Mouse (Mus musculus) hindbrain, embryonic 10.5 days (tissue): ENCODE measurements around the gene Olfr266. TPM values are rescaled to one million over a fixed set of nuclear protein-coding genes. Genes with fewer than 3 reads are reported as not detected.

Source experiments
- DNase-seq: peaks from one replicate; pipeline ENCODE4 v3.0.0-alpha.2; 2017; ENCODE audit warnings: low spot score
- H3K27ac ChIP-seq: fragments of 300-500 bp; sonication (generic); 2 replicates; pipeline ENCODE4 v1.5.1; 2016; ENCODE audit warnings: mild to moderate bottlenecking, moderate library complexity
- H3K27me3 ChIP-seq: fragments of 300-500 bp; sonication (generic); 2 replicates; pipeline ENCODE4 v1.6.1; 2016; ENCODE audit warnings: mild to moderate bottlenecking; ENCODE audit not compliant: poor library complexity, insufficient read depth, severe bottlenecking
- H3K36me3 ChIP-seq: fragments of 300-500 bp; sonication (generic); 2 replicates; pipeline ENCODE4 v1.6.1; 2016; ENCODE audit warnings: mild to moderate bottlenecking, moderate library complexity
- H3K4me1 ChIP-seq: fragments of 300-500 bp; sonication (generic); replicated peaks from 2 replicates; pipeline ENCODE4 v1.6.1; 2016; ENCODE audit warnings: mild to moderate bottlenecking
- H3K4me3 ChIP-seq: fragments of 300-500 bp; sonication (generic); 2 replicates; pipeline ENCODE4 v1.5.1; 2016; ENCODE audit warnings: mild to moderate bottlenecking, moderate library complexity
- H3K9me3 ChIP-seq: fragments of 300-500 bp; sonication (generic); 2 replicates; pipeline ENCODE4 v1.6.1; 2016; ENCODE audit warnings: mild to moderate bottlenecking, moderate library complexity
- WGBS: fragments of 180-500 bp; shearing (Covaris S2); methylation state at CpG from one replicate; pipeline ENCODE4 v1.1.7; 2016; 5-methylcytosine and 5-hydroxymethylcytosine counted together
- polyA plus RNA-seq: library from polyadenylated mRNA; unstranded; fragments of >200 nt; fragmentation: Nextera tagmentation; extraction: Ambion mirVana; gene quantifications from 2 replicates; pipeline ENCODE4 v1.2.1, GENCODE M21; 2016

The Olfr266 gene
- not detected in 2 replicates for polyA plus RNA-seq

GRCm38 (mm10) chr3:106826187-106826586, at the start of gene Olfr266:
Gene Olfr266, minus strand, starts transcription at chr3:106826287.
- DNase-seq, result no peak
- no peaks in the 10 kb centered on the region for H3K9me3 ChIP-seq
- WGBS, result 79% methylated on average over 1 of the region's 1 CpGs
- H3K4me1 ChIP-seq, result no peaks in the 10 kb centered on the region
- no peak within 1 kb of the TSS for H3K27ac ChIP-seq
- H3K27me3 ChIP-seq, result no peaks in the 10 kb centered on the region
- no peaks in the 10 kb centered on the region for H3K36me3 ChIP-seq
- H3K4me3 ChIP-seq, result no peak within 1 kb of the TSS

GRCm38 (mm10) chr3:106875626-106876025, 49.5 kb upstream of the Olfr266 start:
- WGBS, result 85% methylated on average over 1 of the region's 1 CpGs
- Histone ChIP-seq H3K27ac (no peak overlapping the region), H3K36me3 (no peaks in the 10 kb centered on the region), H3K4me3 (no peak overlapping the region), H3K9me3 (peaks cover 6% of the 10 kb centered on the region; the same call in 1 of the 2 replicates), H3K27me3 (no peaks in the 10 kb centered on the region), H3K4me1 (no peaks in the 10 kb centered on the region)
- DNase-seq, result no peak

GRCm38 (mm10) chr3:106872893-106873292, 46.8 kb upstream of the Olfr266 start:
- no peak overlapping the region for H3K4me3 ChIP-seq
- no peaks in the 10 kb centered on the region for H3K36me3 ChIP-seq
- H3K27ac ChIP-seq, result no peak overlapping the region
- H3K4me1 ChIP-seq, result no peaks in the 10 kb centered on the region
- no peak for DNase-seq
- no peaks in the 10 kb centered on the region for H3K27me3 ChIP-seq
- H3K9me3 ChIP-seq, result peaks cover 6% of the 10 kb centered on the region; the same call in 1 of the 2 replicates

GRCm38 (mm10) chr3:106832107-106832506, 6.0 kb upstream of the Olfr266 start:
- WGBS, result 94% methylated on average over 1 of the region's 1 CpGs
- H3K36me3 ChIP-seq, result no peaks in the 10 kb centered on the region
- no peaks in the 10 kb centered on the region for H3K4me1 ChIP-seq
- H3K4me3 ChIP-seq, result no peak overlapping the region
- no peak for DNase-seq
- peaks cover 12% of the 10 kb centered on the region for H3K9me3 ChIP-seq
- H3K27ac ChIP-seq, result no peak overlapping the region
- no peaks in the 10 kb centered on the region for H3K27me3 ChIP-seq

- Histone ChIP-seq H3K9me3 (no peaks in the 10 kb centered on the region), H3K36me3 (no peaks in the 10 kb centered on the region), H3K27me3 (no peaks in the 10 kb centered on the region), H3K4me1 (no peaks in the 10 kb centered on the region), H3K4me3 (no peak overlapping the region), H3K27ac (no peak overlapping the region)
- DNase-seq, result no peak
- 77% methylated on average over 2 of the region's 2 CpGs for WGBS
Measured at GRCm38 (mm10) chr3:106817676-106818075, 8.4 kb downstream of the Olfr266 start.

GRCm38 (mm10) chr3:106808972-106809695, 17.0 kb downstream of the Olfr266 start:
- 72% methylated on average over 2 of the region's 2 CpGs for WGBS
- H3K36me3 ChIP-seq, result no peaks in the 10 kb centered on the region
- DNase-seq, result no peak
- H3K27ac ChIP-seq, result no peak overlapping the region
- H3K27me3 ChIP-seq, result no peaks in the 10 kb centered on the region
- H3K9me3 ChIP-seq, result no peaks in the 10 kb centered on the region
- H3K4me1 ChIP-seq, result no peaks in the 10 kb centered on the region
- no peak overlapping the region for H3K4me3 ChIP-seq

GRCm38 (mm10) chr3:106798079-106798478, 28.0 kb downstream of the Olfr266 start:
- no peak for DNase-seq
- H3K36me3 ChIP-seq, result no peaks in the 10 kb centered on the region
- H3K27me3 ChIP-seq, result no peaks in the 10 kb centered on the region
- H3K4me3 ChIP-seq, result no peak overlapping the region
- H3K27ac ChIP-seq, result no peak overlapping the region
- 0 out of 2 replicates have a peak, but pooled peaks cover 2% of the 10 kb centered on the region for H3K9me3 ChIP-seq
- H3K4me1 ChIP-seq, result no peaks in the 10 kb centered on the region

GRCm38 (mm10) chr3:106789930-106790329, 36.2 kb downstream of the Olfr266 start, which contains the start of gene Cd53:
Gene Cd53, minus strand, starts transcription at chr3:106790149.
- 80% methylated on average over 2 of the region's 2 CpGs for WGBS
- no peaks in the 10 kb centered on the region for H3K36me3 ChIP-seq
- no peak within 1 kb of the TSS for H3K4me3 ChIP-seq
- no peaks in the 10 kb centered on the region for H3K9me3 ChIP-seq
- H3K4me1 ChIP-seq, result no peaks in the 10 kb centered on the region
- no peaks in the 10 kb centered on the region for H3K27me3 ChIP-seq
- no peak for DNase-seq
- H3K27ac ChIP-seq, result no peak within 1 kb of the TSS

- Histone ChIP-seq H3K4me3 (no peak overlapping the region), H3K27ac (no peak overlapping the region), H3K36me3 (no peaks in the 10 kb centered on the region), H3K4me1 (no peaks in the 10 kb centered on the region), H3K27me3 (no peaks in the 10 kb centered on the region), H3K9me3 (no peaks in the 10 kb centered on the region)
- no peak for DNase-seq
- WGBS, result 64% methylated on average over 2 of the region's 2 CpGs
Measured at GRCm38 (mm10) chr3:106788440-106788887, 37.6 kb downstream of the Olfr266 start.

GRCm38 (mm10) chr3:106787972-106788371, 38.1 kb downstream of the Olfr266 start:
- no peaks in the 10 kb centered on the region for H3K36me3 ChIP-seq
- H3K27me3 ChIP-seq, result no peaks in the 10 kb centered on the region
- H3K27ac ChIP-seq, result no peak overlapping the region
- H3K4me3 ChIP-seq, result no peak overlapping the region
- no peaks in the 10 kb centered on the region for H3K4me1 ChIP-seq
- no peaks in the 10 kb centered on the region for H3K9me3 ChIP-seq
- DNase-seq, result no peak

- H3K4me1 ChIP-seq, result no peaks in the 10 kb centered on the region
- no peak overlapping the region for H3K27ac ChIP-seq
- H3K9me3 ChIP-seq, result no peaks in the 10 kb centered on the region
- no peaks in the 10 kb centered on the region for H3K36me3 ChIP-seq
- 74% methylated on average over 3 of the region's 3 CpGs for WGBS
- no peak for DNase-seq
- H3K4me3 ChIP-seq, result no peak overlapping the region
- H3K27me3 ChIP-seq, result no peaks in the 10 kb centered on the region
Measured at GRCm38 (mm10) chr3:106785130-106785529, 41.0 kb downstream of the Olfr266 start.

GRCm38 (mm10) chr3:106771834-106772233, 54.3 kb downstream of the Olfr266 start:
- Histone ChIP-seq H3K9me3 (no peaks in the 10 kb centered on the region), H3K4me1 (no peaks in the 10 kb centered on the region), H3K27ac (no peak overlapping the region), H3K4me3 (no peak overlapping the region), H3K36me3 (no peaks in the 10 kb centered on the region), H3K27me3 (no peaks in the 10 kb centered on the region)
- 84% methylated on average over 1 of the region's 1 CpGs for WGBS
- DNase-seq, result no peak
